Mouse (Mus musculus): Measurements from ENCODE around the gene Gm17542. TPM values are rescaled to one million over a fixed set of nuclear protein-coding genes. Genes with fewer than 3 reads are reported as not detected.
A peak's percentile ranks its signal among the peaks of the same experiment; 100 is the strongest.
"Not testable (repeated sequence)": the region's sequence is repeated elsewhere in the genome, so short reads cannot be mapped to it uniquely, and the experiment has no call there.

Gm17542 gene
- total RNA-seq (2021): not detected

DNA sequence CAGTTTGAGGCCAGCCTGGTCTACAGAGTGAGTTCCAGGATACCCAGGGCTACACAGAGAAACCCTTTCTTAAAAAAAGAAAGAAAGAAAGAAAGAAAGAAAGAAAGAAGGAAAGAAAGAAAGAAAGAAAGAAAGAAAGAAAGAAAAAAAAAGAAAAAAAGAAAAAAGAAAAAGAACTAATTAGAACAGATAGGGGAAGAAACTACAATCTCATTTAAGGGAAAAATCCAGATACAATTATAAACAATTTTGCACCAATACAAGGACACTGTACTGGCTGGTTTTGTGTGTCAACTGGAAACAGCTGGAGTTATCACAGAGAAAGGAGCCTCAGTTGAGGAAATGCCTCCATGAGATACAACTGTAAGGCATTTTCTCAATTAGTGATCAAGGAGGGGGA lies at the start of gene Gm17542:
Gm17542 (minus strand) TSS at position 101 of the 400 bp plus-strand sequence.
- DNase-seq: not testable (repeated sequence)

DNA sequence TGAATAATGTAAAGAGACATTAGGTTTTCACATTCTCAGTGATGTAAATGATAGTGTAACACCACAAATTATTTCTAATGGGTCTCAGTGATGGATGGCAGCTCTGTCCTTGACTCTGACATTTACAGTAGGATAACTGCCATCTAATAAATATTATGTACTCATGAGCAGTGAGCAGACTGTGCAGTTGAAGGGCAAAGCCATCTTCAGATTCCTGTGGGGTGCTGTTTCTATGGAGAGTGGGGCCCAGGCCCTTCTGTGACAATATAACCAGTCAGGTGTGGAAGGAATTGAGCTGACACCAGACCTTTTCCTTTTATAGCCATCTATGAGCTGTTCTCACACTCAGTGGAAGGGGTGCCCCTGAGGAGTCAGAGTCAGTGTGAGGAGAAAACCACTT lies 21.8 kb upstream of the Gm17542 start:
- DNase-seq: no peak

- DNase-seq: no peak
These were observed 20.1 kb upstream of the Gm17542 start for GRCm38 (mm10) chr10:58738152-58738551.

GRCm38 (mm10) chr10:58714789-58715148 lies 3.2 kb downstream of the Gm17542 start:
- DNase-seq: no peak

GRCm38 (mm10) chr10:58713855-58714788 lies 3.9 kb downstream of the Gm17542 start:
- DNase-seq: peak in 1 of 2 experiments; percentile 3

DNA sequence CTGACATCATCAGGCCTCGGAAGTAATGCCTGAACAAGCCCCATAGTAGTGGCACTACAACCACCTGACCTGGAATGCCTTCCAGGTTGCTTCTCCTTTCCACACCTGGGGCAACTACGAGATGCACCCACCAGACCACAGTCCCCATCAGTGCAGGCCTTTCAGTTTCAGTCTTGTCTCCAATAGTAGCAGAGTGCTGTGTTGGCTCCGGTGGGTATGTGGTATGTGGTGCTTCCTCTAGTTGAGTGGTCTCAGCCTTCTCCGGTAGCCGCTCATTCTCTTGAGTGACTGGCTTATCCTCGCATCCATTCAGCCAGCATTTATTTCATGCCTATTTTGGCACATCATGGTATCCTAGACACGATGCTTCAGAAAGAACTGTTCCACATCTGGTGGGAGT lies 4.8 kb downstream of the Gm17542 start:
- no peak for DNase-seq

DNA sequence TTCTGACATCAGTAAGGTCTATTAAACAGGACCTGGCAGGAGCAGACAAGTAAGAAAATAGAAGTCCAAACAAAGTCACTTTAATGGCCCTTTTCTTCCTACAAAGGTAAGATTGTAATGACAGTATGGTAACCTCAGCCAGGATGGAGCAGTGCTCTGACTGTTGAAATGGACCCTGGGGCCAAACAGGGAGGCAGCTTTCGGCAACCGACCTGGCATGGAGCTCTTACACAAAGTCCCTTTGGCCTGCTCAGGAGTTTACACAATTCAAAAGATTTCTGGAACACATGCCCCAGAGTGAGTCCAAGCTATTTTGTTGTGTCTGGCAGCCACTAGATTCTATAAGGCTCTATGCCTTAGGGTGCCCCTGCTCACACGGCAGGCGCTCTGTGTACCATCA lies 9.0 kb downstream of the Gm17542 start:
- DNase-seq: no peak

DNA sequence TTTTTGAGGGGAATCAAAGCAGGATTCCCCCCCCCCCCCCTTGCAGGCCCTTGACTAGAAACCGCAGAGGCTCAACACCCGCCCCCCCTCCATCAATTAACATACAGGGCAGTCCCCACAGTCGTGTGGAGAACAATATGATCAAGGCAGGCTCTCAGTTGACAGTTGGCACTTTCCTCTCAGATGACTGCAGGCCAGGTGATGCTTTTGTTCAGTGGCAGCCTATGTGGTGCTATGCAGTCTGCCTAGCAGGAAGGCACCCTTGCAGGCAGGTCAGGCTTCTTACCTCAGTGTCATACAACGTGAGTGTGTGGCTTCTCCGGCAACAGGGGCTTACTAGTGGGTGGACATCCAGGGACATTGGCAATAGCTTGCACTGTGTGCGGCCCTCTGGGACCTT lies 17.4 kb downstream of the Gm17542 start:
- no peak for DNase-seq

GRCm38 (mm10) chr10:58700160-58700559 lies 17.9 kb downstream of the Gm17542 start:
- no peak for DNase-seq

GRCm38 (mm10) chr10:58698955-58699354 lies 19.1 kb downstream of the Gm17542 start:
- no peak for DNase-seq

GRCm38 (mm10) chr10:58691051-58691450 lies 27.0 kb downstream of the Gm17542 start:
- no peak for DNase-seq

- no peak for DNase-seq
These were observed 38.7 kb downstream of the Gm17542 start for GRCm38 (mm10) chr10:58679298-58679697.

GRCm38 (mm10) chr10:58675533-58675932 lies 42.5 kb downstream of the Gm17542 start, which contains the start of gene Edar:
TSS of gene Edar (minus strand) at chr10:58675654.
- DNase-seq: peak; percentile 55 to 64

DNA sequence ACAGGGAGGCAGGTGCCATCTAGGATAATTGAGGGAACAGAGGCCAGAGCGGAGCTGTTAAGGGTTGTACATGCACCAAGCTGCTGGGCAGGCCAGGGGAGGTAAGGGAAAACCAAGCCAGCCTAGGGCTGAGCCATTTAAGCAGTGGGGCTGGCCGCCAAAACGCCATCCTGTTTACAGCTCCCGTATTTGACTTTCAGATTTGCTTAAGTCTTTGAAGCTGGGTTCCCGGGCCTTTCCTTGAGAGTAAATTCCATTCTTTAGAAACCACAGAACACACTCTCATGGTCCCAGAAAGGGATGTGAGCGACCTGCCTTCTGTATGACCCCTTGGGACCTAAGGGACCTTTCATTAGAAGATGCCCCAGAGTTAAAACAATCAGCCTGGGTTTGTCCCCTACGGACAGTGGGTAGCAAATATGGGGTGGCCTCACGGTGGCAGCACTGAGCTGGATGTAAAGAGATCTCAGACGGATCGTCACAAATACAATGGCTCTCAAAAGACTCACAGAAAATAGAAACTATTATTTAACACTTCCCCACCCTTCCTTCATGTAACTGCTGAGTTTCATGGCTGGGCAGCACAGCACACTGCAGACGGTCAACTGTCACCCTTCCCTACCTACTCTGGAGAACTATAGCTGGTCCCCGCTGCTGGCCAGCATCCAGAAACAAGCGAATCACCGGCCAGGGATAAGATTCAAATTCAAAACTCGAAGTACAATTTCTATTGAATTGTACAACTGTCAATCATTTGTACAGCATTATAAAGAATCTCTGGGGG lies 44.5 kb downstream of the Gm17542 start:
- DNase-seq: peak; percentile 69 to 72

GRCm38 (mm10) chr10:58672557-58673277 lies 45.3 kb downstream of the Gm17542 start:
- no peak for DNase-seq

- DNase-seq: peak; percentile 11 to 43
These were observed 54.1 kb downstream of the Gm17542 start for GRCm38 (mm10) chr10:58663868-58664267.

Other genes starting within 250 kb of the Gm17542 start
- gene Ccdc138, start 220.3 kb downstream of the Gm17542 start, total RNA-seq (2021): 1 to 10 TPM; 4.3 to 4.4 TPM
- under 1 TPM; 0.20 to 0.30 TPM for gene Edar, start 42.6 kb downstream of the Gm17542 start, total RNA-seq (2021)
- gene Sh3rf3, start 95.1 kb upstream of the Gm17542 start, total RNA-seq (2021): 10 to 100 TPM; 38.6 to 41.5 TPM